Mouse (Mus musculus): ENCODE results near the gene Ppm1m. TPM values are rescaled to one million over a fixed set of nuclear protein-coding genes. Genes with fewer than 3 reads are reported as not detected.

Gene Ppm1m
- polyA plus RNA-seq, 1 experiment from 2014 or later, result 16.9 TPM

GRCm38 (mm10) chr9:106182146-106182545 lies 17.4 kb downstream of the Ppm1m start:
- H3K27me3 ChIP-seq (replicated peaks), result no peaks in the 10 kb centered on the region
- no peaks in the 10 kb centered on the region for H3K9me3 ChIP-seq (replicated peaks)
- WGBS, result 95% methylated on average over 4 of the region's 4 CpGs
- no peak for ATAC-seq (ENCODE audit: low FRiP score)
- H3K9ac ChIP-seq (replicated peaks), result no peak overlapping the region
- H3K4me3 ChIP-seq (replicated peaks), result no peak overlapping the region
- no peaks in the 10 kb centered on the region for H3K4me1 ChIP-seq
- H3K36me3 ChIP-seq, result peaks cover 88% of the 10 kb centered on the region
- H3K4me2 ChIP-seq, result no peak overlapping the region
- no peak overlapping the region for H3K27ac ChIP-seq (replicated peaks)

- Histone ChIP-seq H3K4me1 (peaks cover 15% of the 10 kb centered on the region), H3K27me3 (replicated peaks) (no peaks in the 10 kb centered on the region), H3K4me3 (replicated peaks) (no peak overlapping the region), H3K27ac (replicated peaks) (no peak overlapping the region), H3K9ac (replicated peaks) (no peak overlapping the region), H3K36me3 (peaks cover 75% of the 10 kb centered on the region), H3K9me3 (replicated peaks) (no peaks in the 10 kb centered on the region), H3K4me2 (no peak overlapping the region)
- ATAC-seq (ENCODE audit: low FRiP score), result no peak
- WGBS, result 82% methylated on average over 3 of the region's 3 CpGs
Measured at GRCm38 (mm10) chr9:106179964-106180363, 19.6 kb downstream of the Ppm1m start.

- H3K9ac ChIP-seq (replicated peaks), result no peak overlapping the region
- WGBS, result 91% methylated on average over 2 of the region's 2 CpGs
- H3K4me2 ChIP-seq, result no peak overlapping the region
Measured at GRCm38 (mm10) chr9:106179454-106179853, 20.1 kb downstream of the Ppm1m start.

DNA sequence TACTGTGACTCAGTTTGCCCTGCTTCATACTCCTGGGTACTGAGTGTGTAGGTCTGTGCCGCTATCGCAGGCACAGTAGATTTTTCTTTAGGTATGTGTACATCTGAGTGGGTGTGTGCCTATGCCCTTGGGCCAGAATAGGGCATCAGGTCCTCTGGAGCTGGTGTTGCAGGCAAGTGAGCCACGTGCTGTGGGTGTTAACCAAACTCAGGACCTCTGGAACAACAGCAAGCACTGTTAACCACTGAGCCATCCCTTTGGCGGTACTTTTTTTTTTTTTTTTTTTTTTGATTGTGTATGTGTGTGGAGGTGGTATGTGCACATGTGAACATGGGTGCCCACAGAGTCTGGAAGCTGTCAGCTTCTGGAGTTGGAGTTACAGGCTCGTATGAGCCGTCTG lies 21.7 kb downstream of the Ppm1m start:
- peaks cover 34% of the 10 kb centered on the region for H3K4me1 ChIP-seq
- H3K27me3 ChIP-seq (replicated peaks), result no peaks in the 10 kb centered on the region
- 89% methylated on average over 6 of the region's 6 CpGs for WGBS
- H3K9ac ChIP-seq (replicated peaks), result no peak overlapping the region
- no peak overlapping the region for H3K4me3 ChIP-seq (replicated peaks)
- no peak overlapping the region for H3K27ac ChIP-seq (replicated peaks)
- ATAC-seq (ENCODE audit: low FRiP score), result no peak
- no peak overlapping the region for H3K4me2 ChIP-seq
- no peaks in the 10 kb centered on the region for H3K9me3 ChIP-seq (replicated peaks)
- H3K36me3 ChIP-seq, result peaks cover 54% of the 10 kb centered on the region

More at GRCm38 (mm10) chr9:106179454-106179853, 20.1 kb downstream of the Ppm1m start:
- Histone ChIP-seq H3K4me1 (peaks cover 20% of the 10 kb centered on the region), H3K27me3 (replicated peaks) (no peaks in the 10 kb centered on the region), H3K36me3 (peaks cover 70% of the 10 kb centered on the region), H3K9me3 (replicated peaks) (no peaks in the 10 kb centered on the region), H3K27ac (replicated peaks) (no peak overlapping the region), H3K4me3 (replicated peaks) (no peak overlapping the region)
- no peak for ATAC-seq (ENCODE audit: low FRiP score)

DNA sequence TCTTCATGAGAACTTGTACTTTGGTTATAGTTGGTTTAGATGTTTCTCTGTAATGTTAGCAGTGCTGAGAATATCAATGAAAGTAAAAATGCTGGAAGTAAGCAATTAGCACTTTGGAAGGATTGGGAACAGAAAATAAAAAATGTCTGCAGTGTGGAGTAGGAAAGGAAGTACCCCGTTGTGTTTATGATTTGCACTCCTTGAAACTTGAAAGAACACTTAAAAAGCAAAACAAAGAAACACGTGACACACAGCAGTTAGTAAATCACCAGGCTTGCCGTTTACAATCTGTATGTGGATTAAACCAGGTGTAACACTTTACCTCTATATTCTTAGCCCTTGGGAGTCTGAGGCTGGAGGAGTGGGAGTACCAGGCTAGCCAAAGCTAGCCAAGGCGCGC lies 22.8 kb downstream of the Ppm1m start:
- 71% methylated on average over 5 of the region's 5 CpGs for WGBS
- ATAC-seq (ENCODE audit: low FRiP score), result no peak
- Histone ChIP-seq H3K4me2 (no peak overlapping the region), H3K9ac (replicated peaks) (no peak overlapping the region), H3K36me3 (peaks cover 43% of the 10 kb centered on the region), H3K4me3 (replicated peaks) (no peak overlapping the region), H3K27me3 (replicated peaks) (no peaks in the 10 kb centered on the region), H3K27ac (replicated peaks) (no peak overlapping the region), H3K4me1 (peaks cover 41% of the 10 kb centered on the region), H3K9me3 (replicated peaks) (no peaks in the 10 kb centered on the region)

- no peaks in the 10 kb centered on the region for H3K9me3 ChIP-seq (replicated peaks)
- H3K4me2 ChIP-seq, result no peak overlapping the region
- H3K4me3 ChIP-seq (replicated peaks), result no peak overlapping the region
- peaks cover 41% of the 10 kb centered on the region for H3K4me1 ChIP-seq
- 86% methylated on average over 3 of the region's 3 CpGs for WGBS
- H3K9ac ChIP-seq (replicated peaks), result no peak overlapping the region
- H3K27ac ChIP-seq (replicated peaks), result no peak overlapping the region
- ATAC-seq (ENCODE audit: low FRiP score), result no peak
- H3K27me3 ChIP-seq (replicated peaks), result no peaks in the 10 kb centered on the region
- peaks cover 33% of the 10 kb centered on the region for H3K36me3 ChIP-seq
Measured at GRCm38 (mm10) chr9:106175552-106176200, 23.9 kb downstream of the Ppm1m start.

DNA sequence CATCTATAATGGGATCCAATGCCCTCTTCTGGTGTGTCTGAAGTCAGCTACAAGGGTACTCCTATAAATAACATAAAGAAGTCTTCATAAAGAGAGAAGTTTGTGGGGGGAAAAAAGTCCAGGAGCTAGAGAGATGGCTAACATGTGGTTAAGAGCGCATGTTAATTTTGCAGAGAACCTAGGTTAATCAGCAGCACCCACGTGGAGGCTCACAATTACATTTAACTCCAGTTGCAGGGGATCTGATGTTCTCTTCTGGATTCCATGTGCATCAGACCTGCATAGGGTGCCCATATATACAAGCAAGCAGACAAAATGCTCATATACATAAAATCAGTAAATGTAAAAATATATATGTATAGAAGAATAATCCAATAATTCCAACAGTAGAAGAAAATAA lies 26.2 kb downstream of the Ppm1m start:
- H3K9ac ChIP-seq (replicated peaks), result 0 out of 2 replicates have a peak overlapping the region, but pooled peaks have one; percentile 20
- 60% methylated on average over 2 of the region's 2 CpGs for WGBS
- peaks cover 20% of the 10 kb centered on the region; the same call in 1 of the 2 replicates for H3K36me3 ChIP-seq

GRCm38 (mm10) chr9:106172527-106172926 lies 27.0 kb downstream of the Ppm1m start:
- Histone ChIP-seq H3K4me2 (peak overlapping the region; percentile 62), H3K27ac (replicated peaks) (no peak overlapping the region), H3K36me3 (peaks cover 12% of the 10 kb centered on the region; the same call in 1 of the 2 replicates), H3K27me3 (replicated peaks) (no peaks in the 10 kb centered on the region), H3K4me1 (peaks cover 48% of the 10 kb centered on the region), H3K4me3 (replicated peaks) (peak overlapping the region; percentile 97), H3K9me3 (replicated peaks) (no peaks in the 10 kb centered on the region), H3K9ac (replicated peaks) (peak overlapping the region; percentile 95; the same call in 1 of the 2 replicates)
- 30% methylated on average over 3 of the region's 3 CpGs for WGBS
- ATAC-seq (ENCODE audit: low FRiP score), result no peak

More for the DNA sequence above, 26.2 kb downstream of the Ppm1m start:
- Histone ChIP-seq H3K9me3 (replicated peaks) (no peaks in the 10 kb centered on the region), H3K27ac (replicated peaks) (no peak overlapping the region), H3K27me3 (replicated peaks) (no peaks in the 10 kb centered on the region), H3K4me2 (peak overlapping the region; percentile 62), H3K4me1 (peaks cover 48% of the 10 kb centered on the region), H3K4me3 (replicated peaks) (peak overlapping the region; percentile 33)
- no peak for ATAC-seq (ENCODE audit: low FRiP score)

DNA sequence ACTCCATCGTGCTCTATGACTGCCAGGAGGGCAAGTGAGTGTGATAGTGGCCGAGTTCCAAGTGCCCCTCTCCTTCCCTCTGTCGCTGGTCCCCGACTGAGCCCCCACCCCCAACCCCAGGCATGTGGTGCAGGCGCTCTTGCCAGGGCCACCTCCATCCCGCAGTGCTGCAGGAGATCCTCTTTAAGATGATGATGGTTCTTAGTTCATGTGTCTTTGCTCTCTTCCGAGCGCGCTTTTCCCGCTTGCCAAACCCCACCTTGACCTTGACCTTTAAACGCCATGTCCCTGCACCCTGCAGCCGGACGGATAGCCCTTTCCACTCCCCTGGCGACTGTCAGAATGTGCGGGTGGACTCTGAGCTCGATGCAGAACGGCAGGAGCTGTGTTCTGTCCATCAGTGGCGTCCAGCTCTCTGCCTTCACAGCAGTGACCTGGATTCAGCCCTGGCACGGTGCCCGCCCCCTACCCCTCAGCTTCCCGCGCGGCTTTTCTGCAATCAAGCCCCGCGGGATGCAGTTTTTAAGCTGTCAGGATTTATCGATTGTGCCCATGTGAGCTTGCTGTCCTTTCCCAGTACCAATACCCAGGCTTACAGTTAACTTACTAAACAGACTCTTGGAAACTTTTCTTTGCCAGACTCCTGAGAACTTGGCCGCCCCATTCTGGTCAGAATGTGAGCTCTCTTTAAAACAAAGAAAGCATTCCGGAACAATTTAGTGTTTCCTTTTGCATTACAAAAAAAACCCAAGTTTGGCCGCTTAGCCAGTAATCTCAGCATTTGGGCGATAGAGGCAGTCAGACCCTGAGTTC lies 28.0 kb downstream of the Ppm1m start:
- under 1% methylated on average over 30 of the region's 30 CpGs for WGBS
- peaks cover 48% of the 10 kb centered on the region for H3K4me1 ChIP-seq
- H3K9me3 ChIP-seq (replicated peaks), result no peaks in the 10 kb centered on the region
- peak overlapping the region; percentile 97 for H3K4me3 ChIP-seq (replicated peaks)
- peak overlapping the region; percentile 95 for H3K9ac ChIP-seq (replicated peaks)
- H3K4me2 ChIP-seq, result peak overlapping the region; percentile 62
- H3K27me3 ChIP-seq (replicated peaks), result no peaks in the 10 kb centered on the region
- peak overlapping the region; percentile 99 for H3K27ac ChIP-seq (replicated peaks)
- peak; percentile 70 for ATAC-seq (ENCODE audit: low FRiP score)
- H3K36me3 ChIP-seq, result peaks cover 2% of the 10 kb centered on the region; the same call in 1 of the 2 replicates

GRCm38 (mm10) chr9:106170556-106171345 lies 28.8 kb downstream of the Ppm1m start, which contains the start of gene Wdr82:
TSS of gene Wdr82 (plus strand) at chr9:106170928.
- Histone ChIP-seq H3K4me3 (replicated peaks) (peak within 1 kb of the TSS; percentile 97), H3K9ac (replicated peaks) (peak within 1 kb of the TSS; percentile 95), H3K9me3 (replicated peaks) (no peaks in the 10 kb centered on the region), H3K4me1 (peaks cover 40% of the 10 kb centered on the region), H3K27ac (replicated peaks) (peak within 1 kb of the TSS; percentile 99), H3K4me2 (peak within 1 kb of the TSS; percentile 62), H3K27me3 (replicated peaks) (no peaks in the 10 kb centered on the region), H3K36me3 (no peaks in the 10 kb centered on the region)
- under 1% methylated on average over 77 of the region's 81 CpGs for WGBS
- peak; percentile 92 for ATAC-seq (ENCODE audit: low FRiP score)

- H3K9me3 ChIP-seq (replicated peaks), result no peaks in the 10 kb centered on the region
- WGBS, result 40% methylated on average over 6 of the region's 6 CpGs
- no peaks in the 10 kb centered on the region for H3K27me3 ChIP-seq (replicated peaks)
- H3K9ac ChIP-seq (replicated peaks), result peak overlapping the region; percentile 95
- no peaks in the 10 kb centered on the region for H3K36me3 ChIP-seq
- no peak for ATAC-seq (ENCODE audit: low FRiP score)
- H3K4me3 ChIP-seq (replicated peaks), result peak overlapping the region; percentile 97
- peak overlapping the region; percentile 62 for H3K4me2 ChIP-seq
- H3K27ac ChIP-seq (replicated peaks), result peak overlapping the region; percentile 99
- H3K4me1 ChIP-seq, result peaks cover 32% of the 10 kb centered on the region
Measured at GRCm38 (mm10) chr9:106169917-106170316, 29.6 kb downstream of the Ppm1m start.

Data from neural tube, embryonic 15.5 days (tissue).